Mouse (Mus musculus): ENCODE measurements around the gene Gm28372.
"Not testable (repeated sequence)": the region's sequence is repeated elsewhere in the genome, so short reads cannot be mapped to it uniquely, and the experiment has no call there.

Gm28372 gene
- long read RNA-seq, experiment 1, result 0 reads
- long read RNA-seq, experiment 2, result 0 reads

DNA sequence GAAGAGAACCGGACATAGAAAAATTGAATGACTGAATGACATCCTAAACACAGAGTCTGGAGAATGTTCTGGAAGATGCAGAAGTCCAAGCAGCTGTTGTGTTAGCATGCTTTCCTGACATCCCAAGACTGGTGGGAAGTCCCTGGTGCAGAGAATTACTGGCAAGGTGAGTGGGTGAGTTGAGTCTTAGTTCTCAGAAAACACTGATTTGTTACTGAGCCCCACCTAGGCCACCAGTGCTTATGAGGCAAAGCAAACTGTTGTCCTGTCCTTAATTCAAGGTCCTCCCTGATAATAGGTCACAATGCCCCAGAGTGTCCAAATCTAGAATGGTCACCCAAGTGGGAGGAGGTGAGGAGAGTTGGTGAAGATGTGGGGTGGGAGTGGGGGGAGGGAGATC lies at the start of gene Gm28372, which contains the start of gene 1700020A23Rik:
TSS of gene Gm28372 (plus strand) at position 301 of the 400 bp plus-strand sequence.
TSS of gene 1700020A23Rik (plus strand) at position 321 of the 400 bp plus-strand sequence.
- intact Hi-C loops (cut with DNase I), result no loop called here

DNA sequence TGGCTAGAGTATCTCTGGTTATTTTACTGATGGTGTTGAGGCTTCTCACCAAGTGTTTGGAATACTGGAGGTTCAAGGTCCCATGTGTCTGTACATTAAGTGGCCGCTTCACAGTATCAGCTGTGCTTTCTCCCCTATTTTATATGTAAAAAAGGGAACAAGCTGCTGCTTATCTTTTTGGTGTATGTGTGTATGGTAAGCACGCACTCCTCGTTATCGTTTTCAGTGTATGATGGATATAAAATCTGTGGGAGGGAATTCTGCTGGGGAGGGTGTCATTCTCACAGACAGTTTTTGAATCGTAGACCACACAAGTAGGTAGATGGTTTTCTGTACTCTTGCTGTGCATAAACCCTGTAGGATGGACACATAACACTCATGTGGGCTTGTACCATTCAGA lies 47.5 kb upstream of the Gm28372 start:
- intact Hi-C loops (cut with DNase I), result no loop called here

DNA sequence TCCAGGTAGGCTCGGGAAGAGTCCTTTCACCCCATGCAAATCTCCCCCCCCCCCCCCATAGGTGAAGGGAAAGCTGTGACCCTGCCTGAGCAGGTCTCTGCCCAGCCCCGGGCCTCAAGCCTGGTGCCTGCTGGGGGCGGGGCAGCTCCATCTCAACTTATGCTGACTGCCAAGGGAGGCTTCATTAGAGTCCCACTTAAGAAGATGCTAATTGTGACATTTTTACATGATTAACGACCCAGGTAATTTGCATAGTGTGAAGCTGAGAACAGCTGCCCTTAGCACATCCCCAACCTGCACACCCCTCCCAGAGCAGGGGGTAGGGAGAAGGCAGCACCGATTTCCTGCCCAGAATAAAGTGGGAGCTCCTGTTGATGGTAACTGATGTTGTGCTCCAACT lies 46.2 kb upstream of the Gm28372 start:
- intact Hi-C loops (cut with DNase I), result no loop called here

DNA sequence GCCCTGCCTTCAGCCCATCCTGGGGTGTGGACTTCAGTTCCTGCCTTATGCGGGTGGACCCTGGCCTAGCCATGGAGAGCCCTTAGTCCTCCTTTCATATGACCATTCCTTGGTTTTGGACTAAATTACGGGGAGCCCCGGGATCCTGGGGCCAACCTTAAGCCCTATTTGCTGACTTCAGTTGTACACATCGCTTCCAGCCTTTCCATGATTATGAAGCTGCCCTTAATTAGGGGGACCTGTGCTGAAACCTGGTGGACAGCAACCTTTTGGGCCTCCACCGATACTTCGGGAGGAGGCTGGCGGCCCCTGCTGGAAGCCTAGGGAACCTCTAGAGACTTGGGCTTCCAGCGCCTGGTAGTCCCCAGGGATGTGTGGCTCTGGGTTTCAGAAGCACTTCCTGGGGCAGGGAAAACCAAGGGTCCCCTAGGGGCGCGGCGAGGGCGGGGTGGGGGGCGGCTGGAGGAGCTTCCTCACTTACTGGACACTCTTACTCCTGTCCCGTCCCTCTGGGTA lies 42.5 kb upstream of the Gm28372 start:
- intact Hi-C loops (cut with DNase I), result loop anchor here (2.0 kb wide), 1 partner anchor 70 kb away; no protein-coding TSS in a partner anchor

DNA sequence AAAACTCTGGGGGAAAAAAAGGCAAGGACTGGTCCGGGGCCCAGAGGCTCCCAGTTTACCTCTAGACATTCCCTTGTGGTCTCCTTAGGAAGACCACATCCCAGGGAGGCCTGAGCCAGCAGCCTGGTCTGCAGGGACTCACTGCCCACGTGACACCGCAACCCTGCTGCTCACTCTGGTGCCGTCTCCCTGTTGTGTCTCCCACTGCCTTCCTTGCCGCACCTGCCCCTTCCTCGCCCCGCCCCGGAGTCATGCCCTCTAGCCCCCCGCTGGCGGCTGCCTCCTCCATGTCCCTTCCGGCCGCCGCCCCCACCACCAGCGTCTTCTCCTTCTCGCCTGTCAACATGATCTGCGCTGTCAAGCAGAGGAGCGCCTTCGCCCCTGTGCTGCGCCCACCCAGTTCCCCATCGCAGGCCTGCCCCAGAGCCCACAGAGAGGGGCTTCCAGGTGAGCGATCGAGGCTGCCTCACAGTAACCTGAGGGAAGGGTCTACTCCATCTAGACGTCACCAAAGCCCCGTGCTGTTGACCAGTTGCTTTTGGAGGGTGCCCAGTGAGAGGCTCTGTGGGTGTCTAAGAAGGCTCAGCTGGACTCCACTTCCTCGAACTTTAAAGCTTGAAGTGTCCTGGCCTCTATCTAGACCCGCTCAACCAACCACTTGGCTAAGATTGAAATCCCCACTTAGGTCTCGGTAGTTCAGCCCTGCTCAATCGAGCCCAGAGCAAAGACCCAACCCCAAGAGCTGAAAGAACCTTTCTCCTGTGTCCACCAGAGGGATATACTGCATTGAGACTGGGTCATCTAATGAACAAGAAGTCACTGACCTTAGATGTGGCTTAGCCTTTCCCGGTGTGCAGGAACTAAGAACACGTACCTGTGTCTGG lies 39.6 kb upstream of the Gm28372 start:
- intact Hi-C loops (cut with DNase I), result no loop called here

DNA sequence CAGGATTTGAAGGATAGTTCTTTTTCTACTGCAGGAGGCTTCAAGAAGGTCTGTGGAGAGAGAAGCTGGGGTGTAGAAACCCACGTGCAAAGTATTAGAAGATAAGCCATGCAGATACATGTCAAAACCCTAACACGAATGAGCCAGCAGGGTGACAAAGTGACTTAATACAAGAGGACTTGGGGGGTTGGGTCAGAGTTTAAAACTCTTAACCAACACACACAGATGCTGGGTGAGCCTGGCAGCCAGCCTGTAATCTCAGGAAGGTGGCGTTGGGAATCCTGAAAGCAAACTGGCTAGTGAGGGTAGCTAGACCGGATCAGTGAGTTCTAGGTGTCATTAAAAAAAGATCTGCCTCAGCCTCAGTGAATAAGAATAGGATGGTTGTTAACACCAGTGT lies 37.7 kb upstream of the Gm28372 start:
- intact Hi-C loops (cut with DNase I), result no loop called here

DNA sequence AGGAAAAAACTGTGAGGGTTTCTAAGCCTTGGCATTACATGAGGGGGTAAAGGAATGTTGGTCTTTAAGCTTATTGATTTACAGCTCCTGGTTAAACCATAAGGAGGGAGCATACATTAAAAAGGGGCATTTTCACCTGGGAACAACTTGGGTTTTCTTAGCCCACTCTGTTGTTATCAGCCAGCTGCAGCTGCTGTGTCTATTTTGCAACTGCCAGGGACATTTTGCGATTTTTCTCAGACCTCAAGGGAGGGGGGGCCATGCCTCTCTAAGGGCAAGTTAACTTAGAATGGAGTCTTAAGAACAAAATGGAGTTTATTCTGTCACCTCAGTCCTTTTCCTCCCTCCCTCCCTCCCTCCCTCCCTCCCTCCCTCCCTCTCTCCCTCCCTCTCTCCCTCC lies 32.0 kb upstream of the Gm28372 start:
- intact Hi-C loops (cut with DNase I), result not testable (repeated sequence)

DNA sequence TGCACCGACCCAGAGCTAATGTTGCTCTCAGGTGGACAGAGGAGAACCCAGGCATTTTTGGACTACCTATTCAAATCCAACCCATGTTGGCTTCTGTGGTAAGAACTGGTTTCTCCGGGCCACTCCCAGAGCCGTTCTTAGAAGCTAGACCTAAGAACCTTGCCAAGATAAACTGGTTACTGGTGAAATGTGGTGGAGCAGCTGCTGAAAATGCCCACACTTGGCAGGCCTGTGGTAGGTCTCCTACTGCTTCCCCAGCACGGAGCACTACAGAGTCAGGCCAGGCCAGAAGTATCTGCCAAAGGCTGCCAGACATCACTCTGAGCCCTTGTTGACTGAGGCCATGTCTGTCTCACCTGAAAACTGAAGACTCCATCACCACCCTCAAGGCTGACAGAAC lies 30.1 kb upstream of the Gm28372 start:
- intact Hi-C loops (cut with DNase I), result no loop called here

DNA sequence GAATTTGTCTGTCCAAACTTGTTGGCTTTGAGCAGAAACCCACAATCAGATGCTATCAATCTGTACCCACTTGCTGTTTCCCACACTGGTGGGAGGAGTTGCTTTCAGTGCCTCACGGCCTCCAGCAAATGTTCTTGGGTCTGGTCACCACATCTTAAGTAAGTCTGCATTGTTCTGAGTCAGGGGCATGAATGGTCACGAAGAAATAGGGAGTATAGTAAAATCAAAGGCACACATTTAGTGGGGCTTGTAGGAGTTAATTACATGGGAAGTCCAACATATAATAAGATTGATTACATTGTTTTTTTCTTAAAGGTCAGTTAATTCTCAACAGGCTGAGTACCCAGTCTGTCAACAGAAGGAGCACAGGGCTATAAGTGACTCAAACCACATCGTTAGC lies 21.8 kb upstream of the Gm28372 start:
- intact Hi-C loops (cut with DNase I), result no loop called here

DNA sequence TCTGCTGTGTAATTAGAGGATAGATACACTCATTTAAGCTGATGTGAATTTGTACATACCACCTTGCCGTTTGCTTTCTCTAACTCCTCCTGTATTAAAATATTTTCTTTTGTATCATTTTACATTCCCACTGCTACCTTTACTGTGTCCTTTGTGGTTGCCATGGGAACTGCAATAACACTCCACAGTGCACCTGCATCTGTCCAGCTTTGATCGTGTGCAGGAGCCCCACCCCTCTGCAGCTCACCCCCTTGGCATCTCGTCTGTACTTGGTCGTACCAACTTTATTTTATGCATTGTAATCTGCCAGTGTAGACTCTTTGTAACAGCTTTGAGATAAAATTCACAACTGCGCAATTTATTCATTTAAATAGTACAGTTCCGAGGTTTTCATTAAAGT lies 21.1 kb upstream of the Gm28372 start:
- intact Hi-C loops (cut with DNase I), result no loop called here

DNA sequence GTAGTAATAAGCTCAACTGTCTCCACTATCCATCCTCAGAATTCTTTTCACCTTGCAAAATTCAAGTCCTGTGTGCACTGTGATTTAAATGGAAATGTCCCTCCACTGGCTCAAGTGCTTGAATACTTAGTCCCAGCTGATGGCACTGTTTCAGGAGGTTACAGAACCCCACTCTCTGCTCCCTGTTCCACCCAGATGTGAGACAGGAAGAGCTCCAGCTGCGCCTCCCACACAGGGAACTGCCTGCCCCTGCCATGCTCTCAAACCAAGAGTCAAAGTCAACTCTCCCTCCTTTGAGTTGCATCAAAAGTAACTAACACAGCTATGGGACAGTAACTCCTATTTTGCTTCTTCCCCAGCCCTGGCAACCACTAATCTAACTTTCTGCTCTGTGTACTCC lies 18.8 kb upstream of the Gm28372 start:
- intact Hi-C loops (cut with DNase I), result no loop called here

DNA sequence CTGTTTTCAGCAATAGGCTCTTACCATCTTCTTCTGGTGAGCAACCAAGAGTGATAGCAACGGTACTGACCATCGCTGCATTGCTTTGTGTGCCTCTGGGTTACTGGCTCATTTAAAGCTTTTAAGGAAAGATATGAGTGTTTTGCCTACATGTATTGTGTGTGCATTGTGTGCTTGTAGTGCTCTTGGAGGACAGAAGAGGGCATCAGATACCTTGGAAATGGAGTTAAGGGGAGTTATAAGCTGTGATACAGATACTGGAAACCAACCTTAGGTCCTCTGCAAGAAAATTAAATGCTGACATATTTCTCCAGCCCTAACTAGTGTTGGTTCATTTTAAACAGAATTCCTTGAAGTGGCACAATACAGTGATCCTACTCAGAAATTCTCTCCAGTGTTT lies 16.2 kb upstream of the Gm28372 start:
- intact Hi-C loops (cut with DNase I), result no loop called here

DNA sequence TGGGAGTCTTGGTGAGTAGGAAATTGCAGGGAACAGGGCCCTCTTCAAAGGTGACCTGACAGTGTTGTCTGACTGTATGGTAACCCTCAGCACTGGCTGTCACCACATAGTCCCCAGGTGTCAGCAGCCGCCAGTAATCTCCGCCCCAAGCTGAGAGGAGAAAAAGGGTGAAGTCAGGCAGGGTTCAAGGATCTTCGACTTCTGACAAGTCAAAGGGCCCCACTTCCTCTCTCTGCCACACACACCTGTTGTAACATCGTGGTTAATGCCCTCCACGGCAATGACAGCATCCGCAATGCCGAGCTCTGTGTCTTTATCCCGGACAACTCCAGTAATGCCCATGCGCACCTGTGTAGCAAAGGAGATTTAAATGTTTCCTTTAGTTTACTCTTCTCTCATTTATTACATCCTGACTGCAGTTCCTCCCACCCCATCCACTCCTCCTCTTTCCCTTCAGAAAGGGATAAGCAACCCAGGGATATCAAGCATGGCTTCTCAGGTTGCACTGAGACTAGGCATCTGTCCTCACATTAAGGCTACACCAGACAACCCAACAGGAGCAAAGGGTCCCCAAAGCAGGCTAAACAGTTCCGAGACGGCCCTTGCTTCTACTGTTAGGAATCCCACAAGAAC lies 13.9 kb upstream of the Gm28372 start:
- intact Hi-C loops (cut with DNase I), result no loop called here

DNA sequence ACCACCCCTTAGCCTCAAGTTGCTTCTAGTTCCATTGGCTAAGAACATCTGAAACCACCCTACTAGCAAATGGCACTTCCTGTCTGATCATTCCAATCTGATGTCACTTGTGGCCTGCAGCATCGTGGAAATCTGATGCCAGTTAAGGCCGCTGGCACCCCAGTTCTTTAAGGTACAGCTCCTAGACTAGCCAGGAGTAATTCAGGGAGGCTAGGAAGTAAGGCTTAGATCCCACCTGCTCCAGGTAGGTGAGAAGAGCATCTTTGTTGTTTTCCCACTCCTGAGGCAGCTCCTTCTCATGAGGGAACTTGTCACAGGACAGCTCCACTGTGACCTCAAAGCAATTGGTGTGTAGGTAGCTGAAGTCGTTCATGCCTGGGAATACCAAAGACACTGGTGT lies 12.2 kb upstream of the Gm28372 start:
- intact Hi-C loops (cut with DNase I), result loop anchor here (2.0 kb wide), 1 partner anchor 18 kb away; no protein-coding TSS in a partner anchor

DNA sequence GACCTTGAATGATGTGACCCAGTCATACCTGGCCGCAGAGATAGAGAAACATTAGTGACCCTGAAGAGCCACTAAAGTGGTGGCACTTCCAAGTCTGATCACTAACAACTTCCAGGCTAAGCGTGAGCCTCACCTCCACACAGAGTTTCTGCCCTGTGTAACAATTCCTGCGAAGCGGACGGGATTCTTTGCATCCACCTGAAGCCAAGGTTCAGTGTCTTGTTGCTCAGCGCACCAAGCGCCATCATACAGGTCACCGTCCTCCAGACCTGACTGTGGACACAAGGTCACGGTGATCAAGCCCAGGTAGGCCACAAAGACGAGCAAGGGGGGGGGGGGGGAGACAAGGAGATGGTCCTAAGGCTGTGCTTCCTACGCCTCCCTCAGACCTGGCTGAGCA lies 9.3 kb upstream of the Gm28372 start:
- intact Hi-C loops (cut with DNase I), result no loop called here

DNA sequence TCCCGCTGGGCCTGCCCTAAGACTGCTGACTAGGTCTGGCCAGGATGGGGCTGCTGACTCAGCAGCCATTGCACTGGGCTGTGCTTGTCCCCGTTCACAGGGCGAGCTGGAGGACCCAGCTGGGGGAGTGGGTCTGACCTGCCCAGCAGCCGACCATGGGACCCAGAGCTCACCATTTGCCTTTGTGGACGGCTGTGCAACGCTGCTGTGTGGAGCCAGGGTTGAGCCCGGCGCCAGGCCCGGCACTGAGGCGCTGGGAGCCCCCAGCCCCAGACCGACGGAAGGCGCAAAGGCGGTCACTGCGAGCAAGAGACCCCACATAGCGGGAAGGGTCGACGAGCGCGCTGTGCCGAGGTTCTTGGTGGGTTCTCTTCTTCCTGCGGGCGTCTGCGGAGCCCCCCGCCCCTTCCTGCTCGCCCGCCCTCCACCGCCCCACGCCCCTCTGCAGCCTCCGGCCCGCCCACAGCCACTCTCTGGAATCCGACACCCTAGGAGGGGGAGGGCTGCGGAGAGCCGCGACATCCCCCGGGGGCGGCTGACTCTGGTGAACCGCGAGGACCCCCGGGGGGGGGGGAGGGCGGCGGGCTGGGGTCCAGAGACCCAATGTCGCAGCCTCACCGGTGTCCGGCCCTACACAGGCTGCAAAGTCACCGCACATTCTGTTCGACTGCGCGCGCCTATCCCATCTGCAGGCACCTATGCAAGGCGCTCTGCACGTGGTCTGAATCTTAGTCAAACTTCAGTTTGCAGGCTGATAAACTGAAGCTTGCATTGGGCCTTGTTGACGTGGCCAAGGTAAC lies 7.7 kb upstream of the Gm28372 start, which contains the start of gene Cpxm1:
TSS of gene Cpxm1 (minus strand) at position 389 of the 800 bp plus-strand sequence.
- intact Hi-C loops (cut with DNase I), result no loop called here

DNA sequence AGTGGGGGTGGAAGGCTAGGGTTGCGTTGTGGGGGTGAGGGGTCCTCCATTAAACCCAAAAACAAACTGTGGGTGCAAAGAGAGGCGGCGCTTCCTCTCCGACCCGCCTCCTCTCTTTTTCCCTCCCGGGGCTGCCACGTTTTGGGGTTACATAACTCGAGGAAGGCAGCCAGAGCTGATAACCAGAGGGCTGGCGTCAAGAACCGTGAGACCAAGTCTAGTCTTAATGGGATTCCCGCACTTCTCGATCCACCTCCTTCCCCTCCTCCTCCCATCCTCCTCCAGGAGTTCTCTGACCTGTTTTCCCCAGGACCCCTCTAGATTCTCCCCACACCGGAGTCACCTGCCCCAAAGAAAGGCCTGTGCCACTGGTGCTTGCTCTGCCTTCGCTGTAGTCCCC lies 6.9 kb upstream of the Gm28372 start:
- intact Hi-C loops (cut with DNase I), result no loop called here

DNA sequence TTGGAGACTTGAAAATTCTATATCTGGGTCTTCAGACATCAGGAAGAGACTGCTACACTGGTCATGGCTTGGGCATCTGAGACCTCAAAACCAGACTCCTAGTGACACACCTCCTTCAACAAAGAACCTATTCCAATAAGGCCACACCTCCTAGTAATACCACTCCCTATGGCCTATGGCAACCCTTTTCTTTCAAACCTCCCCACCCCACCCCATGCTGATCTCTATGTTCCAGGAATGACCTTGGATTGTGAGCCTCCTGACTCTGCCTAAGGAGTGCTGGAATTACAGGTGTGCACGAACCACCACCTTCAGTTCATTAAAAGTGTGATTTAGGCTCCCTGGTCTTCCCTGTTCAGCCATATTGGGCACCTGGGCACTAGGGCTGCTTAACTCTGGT lies 5.0 kb upstream of the Gm28372 start:
- intact Hi-C loops (cut with DNase I), result no loop called here

DNA sequence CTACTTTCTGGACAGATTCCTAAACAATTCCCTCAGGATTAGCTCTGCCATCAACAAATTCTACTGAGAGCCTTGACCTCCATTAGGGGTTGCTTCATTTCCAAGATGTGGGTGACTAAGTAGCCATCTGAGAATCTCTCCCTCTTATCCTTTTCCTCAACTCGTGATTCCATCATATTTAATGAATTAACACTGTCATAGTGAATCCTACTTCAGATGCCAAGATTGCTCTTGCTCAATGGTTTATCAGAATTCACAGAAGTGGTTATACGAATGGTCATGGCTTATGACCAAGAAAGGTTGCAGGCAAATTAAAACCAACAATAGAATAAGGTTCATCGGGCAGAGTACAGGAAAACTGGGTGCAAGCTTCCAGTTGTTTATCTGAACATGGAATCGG lies 3.1 kb upstream of the Gm28372 start:
- intact Hi-C loops (cut with DNase I), result no loop called here

DNA sequence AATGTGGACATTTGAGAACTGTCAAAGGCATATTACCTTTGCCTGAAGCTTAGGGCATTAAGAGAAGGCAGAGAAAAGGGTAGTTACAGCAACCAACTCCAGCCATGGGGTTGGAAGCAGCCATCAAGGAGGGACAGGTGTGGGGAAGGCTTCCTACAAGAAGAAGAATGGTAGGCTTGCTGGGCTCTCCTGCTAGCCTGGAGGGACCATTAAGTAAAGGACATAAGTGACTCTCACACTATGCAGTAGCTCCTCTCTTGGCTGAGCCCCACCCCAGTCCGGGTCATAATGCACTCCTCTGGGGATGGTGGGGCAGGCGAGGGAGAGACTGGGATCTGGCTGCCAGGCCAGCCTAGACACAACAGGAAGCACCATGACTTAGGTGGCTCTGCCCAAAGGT lies 1.1 kb downstream of the Gm28372 start, which contains the start of gene Tmem239:
TSS of gene Tmem239 (plus strand) at position 301 of the 400 bp plus-strand sequence.
- intact Hi-C loops (cut with DNase I), result no loop called here

DNA sequence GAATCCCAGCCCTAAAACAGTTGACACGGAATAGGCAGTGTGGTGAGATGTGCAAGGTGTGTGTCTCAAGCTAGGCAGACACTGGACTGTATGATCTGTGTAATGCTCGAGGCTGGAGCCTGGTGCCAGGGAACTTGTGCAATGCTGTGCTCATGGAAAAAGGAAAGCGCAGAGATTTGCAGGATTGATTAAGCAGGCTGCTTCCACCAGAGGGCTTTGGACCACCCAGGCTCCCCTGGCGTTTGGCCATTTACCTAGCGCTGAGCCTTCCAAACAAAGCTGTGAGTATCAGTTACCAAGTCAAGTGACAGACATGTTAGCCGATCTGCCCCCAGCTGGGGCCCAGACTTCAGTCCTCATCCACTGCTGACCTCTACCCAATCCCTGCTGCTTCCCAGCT lies 3.2 kb downstream of the Gm28372 start:
- intact Hi-C loops (cut with DNase I), result no loop called here
